Comparison of ENCODE assay signal across 26 mouse cellular contexts in the genomic region with DNA sequence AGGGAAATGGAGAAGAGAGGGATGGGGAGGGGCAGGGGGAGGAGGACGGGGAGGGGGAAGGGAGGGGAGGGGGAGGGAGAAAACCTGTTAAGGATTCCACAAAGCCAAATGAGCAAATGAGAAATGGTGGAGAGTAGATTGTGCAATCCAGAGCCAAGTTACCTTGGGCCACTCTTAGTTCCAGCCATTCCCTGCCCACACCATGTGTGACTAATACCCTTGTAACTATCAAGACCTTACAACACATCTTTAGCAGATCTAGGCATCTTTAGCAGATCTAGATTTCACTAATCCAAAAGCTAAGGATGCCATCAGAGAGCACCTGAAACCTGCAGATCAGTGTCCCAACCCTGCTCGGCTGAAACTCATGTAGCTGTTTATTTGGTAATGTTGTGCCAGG.
DNase-seq lines count a peak whose midpoint lies in the region; ATAC-seq and TF ChIP-seq lines count a peak whose summit lies in the region.
"Had no signal": no experiment of that assay in that cellular context is flagged by ENCODE, and none has a peak within 500 bp of the region (broad histone marks: within the 10 kb centered on the region; RNA-seq: fewer than 3 reads in every experiment).

No protein-coding gene starts in this region.

- H3K4me1 ChIP-seq in heart, embryonic 10.5 days = 0 out of 2 replicates have a peak, but pooled peaks cover 4% of the 10 kb centered on the region
- no peaks in the 10 kb centered on the region for H3K4me1 ChIP-seq in heart, embryonic 11.5 days (ENCODE audit: control insufficient read depth, insufficient read depth, low read length)
- H3K4me1 ChIP-seq: embryonic facial prominence, embryonic 13.5 days; forebrain, embryonic 12.5 days; heart, embryonic 15.5 days had no signal

- no peak overlapping the region for H3K9ac ChIP-seq in heart, embryonic 11.5 days (ENCODE audit: low read depth, low read length)
- H3K9ac ChIP-seq: embryonic facial prominence, embryonic 13.5 days; forebrain, embryonic 12.5 days; forebrain, embryonic 15.5 days; heart, embryonic 12.5 days; heart, embryonic 15.5 days; hindbrain, embryonic 14.5 days had no signal

- H3K4me2 ChIP-seq in heart, embryonic 11.5 days = no peak overlapping the region
- H3K4me2 ChIP-seq in myocyte (ENCODE audit: low read depth) = peak overlapping the region; percentile 7
- H3K4me2 ChIP-seq: embryonic facial prominence, embryonic 13.5 days; forebrain, embryonic 12.5 days; forebrain, embryonic 15.5 days; heart, embryonic 12.5 days; heart, embryonic 15.5 days; hindbrain, embryonic 14.5 days had no signal

- H3K36me3 ChIP-seq in heart, embryonic 10.5 days = no peaks in the 10 kb centered on the region
- H3K36me3 ChIP-seq in heart, embryonic 11.5 days (ENCODE audit: control insufficient read depth, insufficient read depth, low read length) = no peaks in the 10 kb centered on the region
- H3K36me3 ChIP-seq in myocyte (ENCODE audit: control insufficient read depth, insufficient read depth) = no peaks in the 10 kb centered on the region
- H3K36me3 ChIP-seq: embryonic facial prominence, embryonic 10.5 days; embryonic facial prominence, embryonic 13.5 days; forebrain, embryonic 12.5 days; forebrain, embryonic 15.5 days; heart, embryonic 12.5 days; heart, embryonic 15.5 days had no signal

- H3K27ac ChIP-seq in heart, embryonic 10.5 days = no peak overlapping the region
- no peak overlapping the region for H3K27ac ChIP-seq in heart, embryonic 11.5 days (ENCODE audit: low read depth, low read length)
- H3K27ac ChIP-seq: embryonic facial prominence, embryonic 10.5 days; embryonic facial prominence, embryonic 13.5 days; forebrain, embryonic 12.5 days; forebrain, embryonic 15.5 days; heart, adult 2 months; heart, embryonic 15.5 days; hindbrain, embryonic 14.5 days; hindbrain, postnatal 0 days had no signal

- H3K27me3 ChIP-seq in heart, embryonic 10.5 days (ENCODE audit: insufficient read depth, poor library complexity, severe bottlenecking) = no peaks in the 10 kb centered on the region
- H3K27me3 ChIP-seq in heart, embryonic 11.5 days (ENCODE audit: control insufficient read depth, insufficient read depth, low read length) = no peaks in the 10 kb centered on the region
- H3K27me3 ChIP-seq in myocyte (ENCODE audit: control insufficient read depth, insufficient read depth, insufficient read length) = no peaks in the 10 kb centered on the region
- H3K27me3 ChIP-seq: embryonic facial prominence, embryonic 13.5 days; forebrain, embryonic 12.5 days; forebrain, embryonic 15.5 days; heart, embryonic 12.5 days; heart, embryonic 15.5 days had no signal

- no peak for TF ChIP-seq POLR2A in myocyte (IDR thresholded peaks at IDR 0.05; ENCODE audit: insufficient read length, low read depth)

- no peak for ATAC-seq in heart, embryonic 11.5 days (replicated peaks; ENCODE audit: insufficient number of reproducible peaks, low FRiP score, low TSS enrichment)
- ATAC-seq: forebrain, embryonic 15.5 days; hindbrain, postnatal 0 days; inflammation-experienced regulatory T-cells, adult 6 months; intestine, embryonic 16.5 days; Patski had no signal

- H3K9me3 ChIP-seq in heart, embryonic 10.5 days = no peaks in the 10 kb centered on the region
- no peaks in the 10 kb centered on the region for H3K9me3 ChIP-seq in heart, embryonic 11.5 days (replicated peaks; ENCODE audit: control insufficient read depth, low read length)
- H3K9me3 ChIP-seq: embryonic facial prominence, embryonic 10.5 days; embryonic facial prominence, embryonic 13.5 days; forebrain, embryonic 12.5 days; forebrain, embryonic 15.5 days; heart, embryonic 12.5 days; heart, embryonic 15.5 days had no signal

- H3ac ChIP-seq in myocyte (ENCODE audit: control insufficient read depth, insufficient read length) = no peak overlapping the region

- no peak overlapping the region for H3K4me3 ChIP-seq in heart, embryonic 10.5 days
- no peak overlapping the region for H3K4me3 ChIP-seq in heart, embryonic 11.5 days (ENCODE audit: low read depth, low read length)
- no peak overlapping the region for H3K4me3 ChIP-seq in myocyte
- H3K4me3 ChIP-seq: embryonic facial prominence, embryonic 10.5 days; embryonic facial prominence, embryonic 13.5 days; erythroblast, embryonic 14.5 days; forebrain, embryonic 12.5 days; forebrain, embryonic 15.5 days; heart, adult 2 months; heart, embryonic 12.5 days; heart, embryonic 15.5 days had no signal

- DNase-seq in heart, embryonic 10.5 days (ENCODE audit: low spot score) = peak; percentile 11
- DNase-seq in 416B (ENCODE audit: low read depth) = peak; percentile 5
- DNase-seq in kidney, adult 11 months = no peak
- no peak for DNase-seq in gastrocnemius, adult 8-10 months (ENCODE audit: low spot score in 2 of 2)
- DNase-seq: adrenal gland, postnatal 14 days; cerebellum, adult 11-12 months; cerebellum, adult 8-10 months; cerebellum, postnatal 36 days; embryo, embryonic 11 days; gastrocnemius, postnatal 25 days; heart, adult 2 months; kidney, adult 8-10 months had no signal

- WGBS in heart, embryonic 10.5 days = 89% methylated on average over 1 of the region's 2 CpGs
- WGBS in heart, embryonic 11.5 days (ENCODE audit: insufficient replicate concordance) = 69% methylated on average over 2 of the region's 2 CpGs

- H3K79me2 ChIP-seq in myocyte (ENCODE audit: control insufficient read depth, insufficient read depth) = no peaks in the 10 kb centered on the region

TF ChIP-seq in myocyte, 11 proteins besides CTCF, POLR2A, EP300 and RAD21:
- TF ChIP-seq TCF12 (IDR thresholded peaks at IDR 0.05; ENCODE audit: insufficient read depth, poor library complexity, severe bottlenecking) (no peak), CEBPB (IDR thresholded peaks at IDR 0.05; ENCODE audit: insufficient read depth, poor library complexity, severe bottlenecking) (peak; percentile 92)

Comparison
In these comparisons a context has a peak if more than half of its experiments do, and no peak if none do; other contexts are left out.
1. DNase-seq: peak in heart, embryonic 10.5 days (single experiment) and 416B (single experiment); none in kidney, adult 11 months (single experiment) and gastrocnemius, adult 8-10 months (0 of 2).